Mouse (Mus musculus) bone marrow macrophage, adult 2 months (primary cell): Measurements from ENCODE around the gene Arid5b.

ENCODE experiments used
- CTCF ChIP-seq: IDR thresholded peaks from 2 replicates; pipeline ENCODE4 v1.5.1; 2012; ENCODE audit warnings: low read depth, mild to moderate bottlenecking, low read length, moderate library complexity
- POLR2A ChIP-seq: IDR thresholded peaks from 2 replicates; pipeline ENCODE4 v1.6.1; 2012; ENCODE audit warnings: mild to moderate bottlenecking, low read depth, low read length, borderline replicate concordance

GRCm38 (mm10) chr10:68146842-68147241 is 131.7 kb downstream of the Arid5b start:
- TF ChIP-seq CTCF: no peak
- no peak for TF ChIP-seq POLR2A
